Mouse (Mus musculus) embryo, embryonic 11.5 days (tissue): ENCODE data around the gene Gpr65.

Experiments used
- DNase-seq: peaks from one replicate; pipeline ENCODE4 v3.0.0-alpha.2; 2012; ENCODE audit warnings: low read depth, low spot score

The Gpr65 gene

GRCm38 (mm10) chr12:98282776-98283486 is 14.5 kb downstream of the Gpr65 start:
- DNase-seq = no peak

DNA sequence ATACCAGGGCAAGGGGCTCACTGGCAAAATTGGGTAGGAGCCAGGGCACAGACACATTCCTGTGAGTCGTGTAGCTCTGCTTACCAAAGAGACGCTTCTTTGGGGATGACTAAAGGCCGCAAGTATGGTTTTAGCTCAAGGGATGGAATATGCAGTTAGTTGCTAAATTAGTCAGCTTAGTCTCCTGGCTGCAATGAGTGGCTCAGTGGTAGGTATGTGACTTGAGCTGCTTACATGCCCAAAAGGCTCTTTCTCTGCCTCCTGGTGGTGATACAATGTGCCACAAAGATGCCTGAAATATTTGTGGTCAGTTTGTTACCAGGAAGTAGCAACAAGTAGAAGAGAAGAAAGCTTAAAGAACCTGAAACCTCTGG is 15.0 kb downstream of the Gpr65 start:
- no peak for DNase-seq

GRCm38 (mm10) chr12:98284477-98284876 is 16.0 kb downstream of the Gpr65 start:
- DNase-seq = no peak

DNA sequence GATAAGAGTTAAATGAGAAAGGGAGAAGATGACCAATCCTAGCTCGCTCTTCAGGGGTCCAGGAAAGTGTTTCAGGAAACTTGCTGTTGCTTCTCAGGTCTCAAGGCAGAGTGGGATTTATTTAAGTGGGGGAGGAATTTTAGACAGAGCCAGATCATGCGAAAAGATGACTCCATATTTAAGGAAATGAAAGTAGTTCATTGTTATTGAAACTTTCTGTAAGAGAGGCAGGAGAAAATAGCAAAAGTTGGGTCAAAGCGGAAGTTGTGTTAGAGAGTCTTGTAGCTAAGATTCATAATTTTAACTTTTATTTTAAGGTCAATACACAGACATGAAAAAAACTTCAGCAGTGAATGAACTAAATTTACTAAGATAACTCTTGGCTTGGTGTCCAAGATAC is 22.0 kb downstream of the Gpr65 start:
- DNase-seq = no peak

- DNase-seq = no peak
These were observed 23.8 kb downstream of the Gpr65 start for GRCm38 (mm10) chr12:98292278-98292677.

GRCm38 (mm10) chr12:98294241-98294640 is 25.8 kb downstream of the Gpr65 start:
- DNase-seq = no peak

- DNase-seq = no peak
These were observed 33.5 kb downstream of the Gpr65 start for GRCm38 (mm10) chr12:98301980-98302379.

DNA sequence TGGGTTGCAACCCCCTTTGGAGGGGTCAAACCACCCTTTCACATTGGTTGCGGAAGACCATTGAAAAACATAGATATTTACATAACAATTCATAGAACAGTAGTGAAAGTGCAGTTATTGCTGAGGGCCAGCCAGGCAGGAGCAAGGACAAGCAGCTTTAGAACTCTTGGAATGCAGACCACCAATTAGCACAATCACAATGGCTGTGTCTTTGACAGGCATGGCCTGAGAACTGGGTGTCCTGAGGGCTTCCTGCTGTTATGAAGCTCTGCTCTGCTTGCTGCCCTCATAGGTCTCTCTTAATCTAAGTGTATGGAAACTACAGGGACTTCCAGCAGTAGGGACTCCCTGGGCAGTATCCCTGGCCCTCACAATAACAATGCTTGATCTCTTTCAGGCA is 34.6 kb downstream of the Gpr65 start:
- no peak for DNase-seq

- DNase-seq = no peak
These were observed 38.9 kb downstream of the Gpr65 start for GRCm38 (mm10) chr12:98307179-98307915.

- no peak for DNase-seq
These were observed 43.1 kb downstream of the Gpr65 start for GRCm38 (mm10) chr12:98311376-98312083.

GRCm38 (mm10) chr12:98315924-98316323 is 47.5 kb downstream of the Gpr65 start:
- DNase-seq = no peak

DNA sequence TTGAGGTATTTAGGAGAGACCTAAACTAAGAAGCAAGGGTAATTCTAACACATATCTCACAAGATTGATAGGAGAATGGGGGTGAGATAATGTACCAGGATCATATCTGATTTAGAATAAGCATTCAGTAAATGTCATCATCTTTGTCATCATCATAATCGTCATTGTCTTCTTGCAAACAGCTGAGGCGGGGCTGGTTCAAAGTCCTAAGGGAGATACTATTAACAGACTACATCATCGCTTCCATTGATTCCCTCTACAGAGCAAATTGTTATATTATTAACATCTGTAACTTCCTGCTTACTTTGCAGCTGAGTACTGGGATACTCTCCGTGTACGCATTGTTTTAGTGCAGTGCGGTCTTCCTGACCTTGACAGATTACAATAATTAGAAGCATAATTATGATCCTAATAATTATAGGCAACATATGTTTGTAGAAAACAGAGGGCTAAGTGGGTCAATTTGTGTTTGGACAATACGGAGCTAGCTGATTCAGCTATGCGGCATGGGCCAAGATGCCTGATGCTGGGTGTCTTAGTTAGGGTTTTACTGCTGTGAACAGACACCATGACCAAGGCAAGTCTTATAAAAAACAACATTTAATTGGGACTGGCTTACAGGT is 49.4 kb downstream of the Gpr65 start:
- DNase-seq = no peak

- DNase-seq = no peak
These were observed 54.0 kb downstream of the Gpr65 start for GRCm38 (mm10) chr12:98322426-98322825.

- peak; percentile 20 for DNase-seq
These were observed 55.7 kb downstream of the Gpr65 start for GRCm38 (mm10) chr12:98324170-98324569.
